Mouse (Mus musculus): ENCODE measurements around the gene A630095N17Rik.

- no peak for TF ChIP-seq CTCF (IDR thresholded peaks at IDR 0.05; ENCODE audit: borderline replicate concordance, insufficient read depth, low read depth, low read length)
- TF ChIP-seq POLR2A (IDR thresholded peaks at IDR 0.05; ENCODE audit: borderline replicate concordance, insufficient read depth, low read length): no peak
These were observed 15.4 kb upstream of the A630095N17Rik start for GRCm38 (mm10) chr1:75247071-75247930.
